Mouse (Mus musculus): ENCODE data around the gene Psmb11.

The Psmb11 gene

GRCm38 (mm10) chr14:54642224-54642944 lies 21.2 kb downstream of the Psmb11 start:
- no peak for DNase-seq

GRCm38 (mm10) chr14:54643011-54643410 lies 21.8 kb downstream of the Psmb11 start:
- no peak for DNase-seq

- DNase-seq = no peak
Observed at GRCm38 (mm10) chr14:54644294-54644693, 23.1 kb downstream of the Psmb11 start.

GRCm38 (mm10) chr14:54646455-54646854 lies 25.2 kb downstream of the Psmb11 start:
- DNase-seq = no peak

- DNase-seq = no peak
Observed at GRCm38 (mm10) chr14:54646898-54647636, 25.8 kb downstream of the Psmb11 start.

- no peak for DNase-seq
Observed at GRCm38 (mm10) chr14:54647900-54648299, 26.7 kb downstream of the Psmb11 start.

- peak; percentile 91 to 95 for DNase-seq
Observed at GRCm38 (mm10) chr14:54650621-54651454, 29.6 kb downstream of the Psmb11 start.

GRCm38 (mm10) chr14:54651556-54651955 lies 30.3 kb downstream of the Psmb11 start:
- no peak for DNase-seq

GRCm38 (mm10) chr14:54652787-54653186 lies 31.6 kb downstream of the Psmb11 start:
- DNase-seq = no peak

- peak; percentile 86 to 87 for DNase-seq
Observed at GRCm38 (mm10) chr14:54653496-54653895, 32.3 kb downstream of the Psmb11 start.

- DNase-seq = no peak
Observed at GRCm38 (mm10) chr14:54660009-54660408, 38.8 kb downstream of the Psmb11 start.

- DNase-seq = no peak
Observed at GRCm38 (mm10) chr14:54664477-54665222, 43.4 kb downstream of the Psmb11 start.

GRCm38 (mm10) chr14:54669381-54669780 lies 48.1 kb downstream of the Psmb11 start:
- peak; percentile 48 to 67 for DNase-seq

GRCm38 (mm10) chr14:54674317-54674716 lies 53.1 kb downstream of the Psmb11 start:
- DNase-seq = no peak

GRCm38 (mm10) chr14:54676290-54676689 lies 55.1 kb downstream of the Psmb11 start:
- DNase-seq = no peak

- DNase-seq = no peak
Observed at GRCm38 (mm10) chr14:54678657-54679304, 57.5 kb downstream of the Psmb11 start.

Measured in cerebellum, postnatal 14 days (tissue).